Mouse (Mus musculus): ENCODE data around the gene Rpap1. TPM values are rescaled to one million over a fixed set of nuclear protein-coding genes. Genes with fewer than 3 reads are reported as not detected.

Gene Rpap1
- polyA plus RNA-seq, 1 experiment from 2014 or later: 16.5 TPM

- Histone ChIP-seq H3K9ac (ENCODE audit: low read depth, low read length) (no peak overlapping the region), H3K36me3 (ENCODE audit: control insufficient read depth, insufficient read depth, low read length) (peaks cover 17% of the 10 kb centered on the region), H3K4me2 (ENCODE audit: low read length) (no peak overlapping the region), H3K27ac (ENCODE audit: low read depth, low read length) (no peak overlapping the region), H3K27me3 (replicated peaks; ENCODE audit: control insufficient read depth, insufficient read depth, low read length) (no peaks in the 10 kb centered on the region), H3K9me3 (ENCODE audit: control insufficient read depth, low read length) (no peaks in the 10 kb centered on the region), H3K4me1 (ENCODE audit: control insufficient read depth, insufficient read depth, low read depth, low read length) (peaks cover 2% of the 10 kb centered on the region), H3K4me3 (ENCODE audit: low read length) (no peak overlapping the region)
- no peak for ATAC-seq
- 70% methylated on average over 12 of the region's 12 CpGs for WGBS
Measured at GRCm38 (mm10) chr2:119810890-119811289, 23.6 kb upstream of the Rpap1 start.

DNA sequence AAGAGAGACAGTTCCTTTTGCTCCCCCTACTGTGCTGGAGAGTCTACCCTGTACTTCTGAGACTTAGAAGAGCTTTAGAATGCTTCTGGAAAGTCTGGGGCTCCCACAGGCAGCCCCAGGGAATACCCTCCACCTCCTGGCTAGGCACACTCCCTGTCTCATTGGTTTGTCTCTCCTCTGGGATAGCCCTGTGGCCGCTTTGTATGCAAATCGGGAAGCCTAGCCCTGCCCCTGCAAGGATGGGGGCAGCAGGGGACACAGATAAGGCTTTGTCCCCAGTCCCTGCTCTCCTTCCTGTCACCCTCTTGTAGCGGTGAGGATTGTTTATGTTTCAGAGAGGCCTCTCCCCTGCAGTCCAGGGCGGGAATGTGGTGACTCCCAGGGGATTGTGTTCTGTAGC is 21.5 kb upstream of the Rpap1 start:
- no peak overlapping the region for H3K9ac ChIP-seq (ENCODE audit: low read depth, low read length)
- H3K9me3 ChIP-seq (ENCODE audit: control insufficient read depth, low read length): no peaks in the 10 kb centered on the region
- H3K4me1 ChIP-seq (ENCODE audit: control insufficient read depth, insufficient read depth, low read depth, low read length): peaks cover 16% of the 10 kb centered on the region
- no peak for ATAC-seq
- no peak overlapping the region for H3K4me3 ChIP-seq (ENCODE audit: low read length)
- H3K36me3 ChIP-seq (ENCODE audit: control insufficient read depth, insufficient read depth, low read length): peaks cover 17% of the 10 kb centered on the region
- 45% methylated on average over 4 of the region's 4 CpGs for WGBS
- no peak overlapping the region for H3K27ac ChIP-seq (ENCODE audit: low read depth, low read length)
- H3K4me2 ChIP-seq (ENCODE audit: low read length): no peak overlapping the region
- no peaks in the 10 kb centered on the region for H3K27me3 ChIP-seq (replicated peaks; ENCODE audit: control insufficient read depth, insufficient read depth, low read length)

- WGBS: 29% methylated on average over 4 of the region's 4 CpGs
- H3K9ac ChIP-seq (ENCODE audit: low read depth, low read length): no peak overlapping the region
- peaks cover 14% of the 10 kb centered on the region for H3K36me3 ChIP-seq (ENCODE audit: control insufficient read depth, insufficient read depth, low read length)
- H3K27me3 ChIP-seq (replicated peaks; ENCODE audit: control insufficient read depth, insufficient read depth, low read length): no peaks in the 10 kb centered on the region
- ATAC-seq: no peak
- no peak overlapping the region for H3K4me3 ChIP-seq (ENCODE audit: low read length)
- no peaks in the 10 kb centered on the region for H3K9me3 ChIP-seq (ENCODE audit: control insufficient read depth, low read length)
- no peak overlapping the region for H3K27ac ChIP-seq (ENCODE audit: low read depth, low read length)
- peaks cover 18% of the 10 kb centered on the region for H3K4me1 ChIP-seq (ENCODE audit: control insufficient read depth, insufficient read depth, low read depth, low read length)
- H3K4me2 ChIP-seq (ENCODE audit: low read length): no peak overlapping the region
Measured at GRCm38 (mm10) chr2:119808438-119808837, 21.1 kb upstream of the Rpap1 start.

GRCm38 (mm10) chr2:119805536-119805935 is 18.2 kb upstream of the Rpap1 start:
- ATAC-seq: no peak
- 47% methylated on average over 8 of the region's 8 CpGs for WGBS
- no peaks in the 10 kb centered on the region; the same call in 1 of the 2 replicates for H3K27me3 ChIP-seq (replicated peaks; ENCODE audit: control insufficient read depth, insufficient read depth, low read length)

GRCm38 (mm10) chr2:119804776-119805175 is 17.4 kb upstream of the Rpap1 start:
- H3K9ac ChIP-seq (ENCODE audit: low read depth, low read length): no peak overlapping the region
- no peaks in the 10 kb centered on the region for H3K9me3 ChIP-seq (ENCODE audit: control insufficient read depth, low read length)
- WGBS: 23% methylated on average over 9 of the region's 9 CpGs
- H3K4me3 ChIP-seq (ENCODE audit: low read length): no peak overlapping the region
- H3K27me3 ChIP-seq (replicated peaks; ENCODE audit: control insufficient read depth, insufficient read depth, low read length): no peaks in the 10 kb centered on the region; the same call in 1 of the 2 replicates
- no peak overlapping the region for H3K27ac ChIP-seq (ENCODE audit: low read depth, low read length)
- peaks cover 4% of the 10 kb centered on the region; the same call in 1 of the 2 replicates for H3K36me3 ChIP-seq (ENCODE audit: control insufficient read depth, insufficient read depth, low read length)
- peaks cover 35% of the 10 kb centered on the region for H3K4me1 ChIP-seq (ENCODE audit: control insufficient read depth, insufficient read depth, low read depth, low read length)
- peak; percentile 15; the same call in 1 of the 2 replicates for ATAC-seq
- no peak overlapping the region for H3K4me2 ChIP-seq (ENCODE audit: low read length)

More at GRCm38 (mm10) chr2:119805536-119805935, 18.2 kb upstream of the Rpap1 start:
- Histone ChIP-seq H3K4me1 (ENCODE audit: control insufficient read depth, insufficient read depth, low read depth, low read length) (peaks cover 31% of the 10 kb centered on the region), H3K9me3 (ENCODE audit: control insufficient read depth, low read length) (no peaks in the 10 kb centered on the region), H3K27ac (ENCODE audit: low read depth, low read length) (no peak overlapping the region), H3K9ac (ENCODE audit: low read depth, low read length) (no peak overlapping the region), H3K4me2 (ENCODE audit: low read length) (no peak overlapping the region), H3K36me3 (ENCODE audit: control insufficient read depth, insufficient read depth, low read length) (peaks cover 10% of the 10 kb centered on the region), H3K4me3 (ENCODE audit: low read length) (no peak overlapping the region)

GRCm38 (mm10) chr2:119804275-119804628 is 16.9 kb upstream of the Rpap1 start:
- Histone ChIP-seq H3K4me2 (ENCODE audit: low read length) (no peak overlapping the region), H3K27me3 (replicated peaks; ENCODE audit: control insufficient read depth, insufficient read depth, low read length) (no peaks in the 10 kb centered on the region; the same call in 1 of the 2 replicates), H3K4me3 (ENCODE audit: low read length) (no peak overlapping the region), H3K27ac (ENCODE audit: low read depth, low read length) (no peak overlapping the region), H3K4me1 (ENCODE audit: control insufficient read depth, insufficient read depth, low read depth, low read length) (peaks cover 35% of the 10 kb centered on the region), H3K9ac (ENCODE audit: low read depth, low read length) (no peak overlapping the region), H3K36me3 (ENCODE audit: control insufficient read depth, insufficient read depth, low read length) (peaks cover 3% of the 10 kb centered on the region; the same call in 1 of the 2 replicates), H3K9me3 (ENCODE audit: control insufficient read depth, low read length) (no peaks in the 10 kb centered on the region)
- no peak for ATAC-seq
- 37% methylated on average over 5 of the region's 5 CpGs for WGBS

DNA sequence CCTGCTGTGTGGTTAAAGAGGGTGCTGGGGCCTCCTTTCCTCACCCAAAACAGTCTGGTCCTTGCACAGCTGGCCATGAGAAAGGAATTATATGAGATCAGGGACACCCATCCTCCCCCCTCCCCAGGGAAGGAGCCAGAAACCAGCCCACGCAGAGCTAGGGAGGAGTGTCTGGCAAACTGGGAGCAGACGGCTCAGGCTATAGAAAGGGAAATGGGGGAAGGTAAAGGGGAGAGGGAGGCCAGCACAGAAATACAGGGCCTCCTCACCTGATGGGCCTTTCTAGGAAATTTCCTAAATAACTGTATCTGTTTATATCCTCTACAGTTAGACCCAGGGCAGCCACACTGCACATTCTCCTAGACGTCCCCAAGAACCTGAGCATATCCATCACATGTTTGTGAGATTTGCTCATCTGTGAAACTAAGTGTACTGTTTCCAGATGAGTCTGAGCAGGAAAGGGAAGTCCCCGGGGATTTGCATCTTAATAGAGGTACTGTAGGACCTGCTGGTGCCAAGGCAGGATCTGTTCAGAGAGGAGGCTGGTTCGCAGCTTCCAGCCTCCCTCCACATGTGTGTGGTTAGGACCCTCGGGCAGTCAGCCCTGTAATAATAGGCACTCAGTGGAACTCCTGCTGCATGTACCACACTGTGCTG is 16.4 kb upstream of the Rpap1 start:
- no peak overlapping the region for H3K4me2 ChIP-seq (ENCODE audit: low read length)
- H3K9me3 ChIP-seq (ENCODE audit: control insufficient read depth, low read length): no peaks in the 10 kb centered on the region
- H3K36me3 ChIP-seq (ENCODE audit: control insufficient read depth, insufficient read depth, low read length): peaks cover 3% of the 10 kb centered on the region; the same call in 1 of the 2 replicates
- no peaks in the 10 kb centered on the region; the same call in 1 of the 2 replicates for H3K27me3 ChIP-seq (replicated peaks; ENCODE audit: control insufficient read depth, insufficient read depth, low read length)
- no peak overlapping the region for H3K4me3 ChIP-seq (ENCODE audit: low read length)
- ATAC-seq: no peak
- 21% methylated on average over 6 of the region's 6 CpGs for WGBS
- H3K27ac ChIP-seq (ENCODE audit: low read depth, low read length): no peak overlapping the region
- H3K4me1 ChIP-seq (ENCODE audit: control insufficient read depth, insufficient read depth, low read depth, low read length): peaks cover 35% of the 10 kb centered on the region
- H3K9ac ChIP-seq (ENCODE audit: low read depth, low read length): no peak overlapping the region; the same call in 1 of the 2 replicates

DNA sequence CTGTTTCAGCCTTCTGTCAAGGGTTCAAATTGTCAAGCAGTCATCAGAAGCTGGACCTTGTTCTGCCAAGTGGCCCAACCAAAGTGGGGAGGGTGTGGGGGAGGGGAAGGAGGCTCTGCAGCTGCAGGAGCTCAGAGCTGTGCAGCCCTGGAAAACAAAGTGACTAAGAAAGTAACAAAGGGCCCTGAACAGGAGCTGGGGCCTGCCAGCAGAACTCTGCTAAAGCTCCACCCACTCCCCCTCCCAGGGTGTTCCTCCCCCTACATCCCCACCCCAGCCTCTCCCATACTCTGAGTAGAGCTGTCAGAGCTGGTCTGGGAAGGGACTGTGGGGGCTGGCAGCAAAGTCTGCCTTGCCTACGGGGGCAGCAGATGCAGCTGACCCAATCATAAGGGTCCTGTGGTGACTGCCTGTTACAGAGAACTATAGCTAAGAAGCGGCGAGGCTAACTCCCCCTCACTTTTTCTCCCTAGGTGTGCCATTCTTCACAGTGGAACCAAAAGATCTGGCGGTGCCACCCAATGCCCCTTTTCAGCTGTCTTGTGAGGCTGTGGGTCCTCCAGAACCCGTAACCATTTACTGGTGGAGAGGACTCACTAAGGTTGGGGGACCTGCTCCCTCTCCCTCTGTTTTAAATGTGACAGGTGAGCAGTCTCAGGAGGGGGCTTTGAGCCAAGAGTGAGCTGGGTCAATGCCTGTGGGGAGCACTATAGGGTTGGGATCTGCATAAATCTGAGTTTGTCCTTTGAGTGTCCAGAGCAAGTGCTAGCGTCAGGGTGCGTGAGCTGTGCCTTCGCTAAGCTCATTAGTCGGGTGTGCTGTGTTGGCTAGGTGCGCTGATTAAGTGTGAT is 15.7 kb upstream of the Rpap1 start:
- Histone ChIP-seq H3K4me3 (ENCODE audit: low read length) (no peak overlapping the region), H3K27me3 (replicated peaks; ENCODE audit: control insufficient read depth, insufficient read depth, low read length) (peaks cover 2% of the 10 kb centered on the region; the same call in 1 of the 2 replicates), H3K4me2 (ENCODE audit: low read length) (no peak overlapping the region), H3K27ac (ENCODE audit: low read depth, low read length) (peak overlapping the region; percentile 36; the same call in 1 of the 2 replicates), H3K9ac (ENCODE audit: low read depth, low read length) (no peak overlapping the region; the same call in 1 of the 2 replicates), H3K9me3 (ENCODE audit: control insufficient read depth, low read length) (no peaks in the 10 kb centered on the region), H3K36me3 (ENCODE audit: control insufficient read depth, insufficient read depth, low read length) (peaks cover 3% of the 10 kb centered on the region; the same call in 1 of the 2 replicates), H3K4me1 (ENCODE audit: control insufficient read depth, insufficient read depth, low read depth, low read length) (peaks cover 35% of the 10 kb centered on the region)
- peak; percentile 64; the same call in 1 of the 2 replicates for ATAC-seq
- 19% methylated on average over 10 of the region's 10 CpGs for WGBS

Measured in hindbrain, embryonic 16.5 days (tissue).